Mouse (Mus musculus): ENCODE results near the gene Scp2. TPM values are rescaled to one million over a fixed set of nuclear protein-coding genes. Genes with fewer than 3 reads are reported as not detected.
"Not testable (repeated sequence)": the region's sequence is repeated elsewhere in the genome, so short reads cannot be mapped to it uniquely, and the experiment has no call there.

The Scp2 gene
- total and polyA plus RNA-seq, 3 experiments = 56.2 to 260 (median 106) TPM

GRCm38 (mm10) chr4:108163291-108163690, 18.5 kb upstream of the Scp2 start:
- Histone ChIP-seq H3K9me3 (replicated peaks) (no peaks in the 10 kb centered on the region), H3K4me1 (ENCODE audit: insufficient read depth, low read depth, low read length) (no peaks in the 10 kb centered on the region), H3K27me3 (ENCODE audit: insufficient read depth, low read length) (peaks cover 9% of the 10 kb centered on the region; the same call in 1 of the 2 replicates), H3K4me3 (ENCODE audit: low read depth, low read length) (no peak overlapping the region), H3K36me3 (replicated peaks) (no peaks in the 10 kb centered on the region)
- ATAC-seq (ENCODE audit: extremely low read depth, insufficient number of reproducible peaks, low FRiP score, poor library complexity, severe bottlenecking) = no peak
- DNase-seq (ENCODE audit: low spot score) = no peak
- no peak for TF ChIP-seq GATA2 (IDR thresholded peaks at IDR 0.05; ENCODE audit: borderline replicate concordance, low read depth, low read length)
- no peak for TF ChIP-seq CTCF (IDR thresholded peaks at IDR 0.05; ENCODE audit: low read depth, low read length)
- TF ChIP-seq POLR2AphosphoS5 (IDR thresholded peaks at IDR 0.05; ENCODE audit: insufficient replicate concordance, low read depth, low read length) = no peak
- TF ChIP-seq TAL1 (conservative IDR thresholded peaks at IDR 0.05; ENCODE audit: low read depth, low read length) = no peak
- no peak for TF ChIP-seq GATA1 (IDR thresholded peaks at IDR 0.05; ENCODE audit: borderline replicate concordance, low read length)

- H3K9me3 ChIP-seq (replicated peaks) = no peaks in the 10 kb centered on the region
- no peaks in the 10 kb centered on the region for H3K4me1 ChIP-seq (ENCODE audit: insufficient read depth, low read depth, low read length)
- TF ChIP-seq TAL1 (conservative IDR thresholded peaks at IDR 0.05; ENCODE audit: low read depth, low read length) = no peak
- TF ChIP-seq CTCF (IDR thresholded peaks at IDR 0.05; ENCODE audit: low read depth, low read length) = no peak
- TF ChIP-seq GATA1 (IDR thresholded peaks at IDR 0.05; ENCODE audit: borderline replicate concordance, low read length) = no peak
- TF ChIP-seq POLR2AphosphoS5 (IDR thresholded peaks at IDR 0.05; ENCODE audit: insufficient replicate concordance, low read depth, low read length) = no peak
- no peak for TF ChIP-seq GATA2 (IDR thresholded peaks at IDR 0.05; ENCODE audit: borderline replicate concordance, low read depth, low read length)
- H3K4me3 ChIP-seq (ENCODE audit: low read depth, low read length) = no peak overlapping the region
- peaks cover 6% of the 10 kb centered on the region; the same call in 1 of the 2 replicates for H3K27me3 ChIP-seq (ENCODE audit: insufficient read depth, low read length)
- DNase-seq (ENCODE audit: low spot score) (no peak), ATAC-seq (ENCODE audit: extremely low read depth, insufficient number of reproducible peaks, low FRiP score, poor library complexity, severe bottlenecking) (no peak)
- H3K36me3 ChIP-seq (replicated peaks) = no peaks in the 10 kb centered on the region
Observed at GRCm38 (mm10) chr4:108161936-108162335, 17.1 kb upstream of the Scp2 start.

- H3K36me3 ChIP-seq (replicated peaks); H3K9me3 ChIP-seq (replicated peaks); H3K4me1 ChIP-seq (ENCODE audit: insufficient read depth, low read depth, low read length); H3K27me3 ChIP-seq (ENCODE audit: insufficient read depth, low read length); DNase-seq (ENCODE audit: low spot score); H3K4me3 ChIP-seq (ENCODE audit: low read depth, low read length); ATAC-seq (ENCODE audit: extremely low read depth, insufficient number of reproducible peaks, low FRiP score, poor library complexity, severe bottlenecking): not testable (repeated sequence)
Observed at GRCm38 (mm10) chr4:108155141-108155540, 10.3 kb upstream of the Scp2 start.

GRCm38 (mm10) chr4:108145554-108145953, 756 bp upstream of the Scp2 start:
- H3K9me3 ChIP-seq (replicated peaks); H3K36me3 ChIP-seq (replicated peaks); DNase-seq (ENCODE audit: low spot score); H3K4me3 ChIP-seq (ENCODE audit: low read depth, low read length); H3K27me3 ChIP-seq (ENCODE audit: insufficient read depth, low read length); H3K4me1 ChIP-seq (ENCODE audit: insufficient read depth, low read depth, low read length); ATAC-seq (ENCODE audit: extremely low read depth, insufficient number of reproducible peaks, low FRiP score, poor library complexity, severe bottlenecking): not testable (repeated sequence)

- no peak for TF ChIP-seq POLR2AphosphoS5 (IDR thresholded peaks at IDR 0.05; ENCODE audit: insufficient replicate concordance, low read depth, low read length)
- TF ChIP-seq TAL1 (conservative IDR thresholded peaks at IDR 0.05; ENCODE audit: low read depth, low read length) = no peak
- TF ChIP-seq GATA1 (IDR thresholded peaks at IDR 0.05; ENCODE audit: borderline replicate concordance, low read length) = no peak
- TF ChIP-seq GATA2 (IDR thresholded peaks at IDR 0.05; ENCODE audit: borderline replicate concordance, low read depth, low read length) = no peak
- TF ChIP-seq CTCF (IDR thresholded peaks at IDR 0.05; ENCODE audit: low read depth, low read length) = no peak
- H3K4me1 ChIP-seq (ENCODE audit: insufficient read depth, low read depth, low read length) = no peaks in the 10 kb centered on the region
- H3K9me3 ChIP-seq (replicated peaks) = peaks cover 5% of the 10 kb centered on the region
- DNase-seq (ENCODE audit: low spot score) = no peak
- H3K36me3 ChIP-seq (replicated peaks) = no peaks in the 10 kb centered on the region
- H3K4me3 ChIP-seq (ENCODE audit: low read depth, low read length) = no peak overlapping the region
- H3K27me3 ChIP-seq (ENCODE audit: insufficient read depth, low read length) = peaks cover 10% of the 10 kb centered on the region; the same call in 1 of the 2 replicates
- ATAC-seq (ENCODE audit: extremely low read depth, insufficient number of reproducible peaks, low FRiP score, poor library complexity, severe bottlenecking) = no peak
Observed at GRCm38 (mm10) chr4:108143778-108144177, 1.0 kb downstream of the Scp2 start.

- H3K9me3 ChIP-seq (replicated peaks); ATAC-seq (ENCODE audit: extremely low read depth, insufficient number of reproducible peaks, low FRiP score, poor library complexity, severe bottlenecking); H3K36me3 ChIP-seq (replicated peaks); H3K4me1 ChIP-seq (ENCODE audit: insufficient read depth, low read depth, low read length); DNase-seq (ENCODE audit: low spot score); H3K4me3 ChIP-seq (ENCODE audit: low read depth, low read length); H3K27me3 ChIP-seq (ENCODE audit: insufficient read depth, low read length): not testable (repeated sequence)
Observed at GRCm38 (mm10) chr4:108143178-108143577, 1.6 kb downstream of the Scp2 start.

GRCm38 (mm10) chr4:108136938-108137337, 7.9 kb downstream of the Scp2 start:
- H3K4me1 ChIP-seq (ENCODE audit: insufficient read depth, low read depth, low read length) = no peaks in the 10 kb centered on the region
- no peak for TF ChIP-seq GATA1 (IDR thresholded peaks at IDR 0.05; ENCODE audit: borderline replicate concordance, low read length)
- TF ChIP-seq CTCF (IDR thresholded peaks at IDR 0.05; ENCODE audit: low read depth, low read length) = no peak
- no peak for TF ChIP-seq POLR2AphosphoS5 (IDR thresholded peaks at IDR 0.05; ENCODE audit: insufficient replicate concordance, low read depth, low read length)
- no peak for TF ChIP-seq TAL1 (conservative IDR thresholded peaks at IDR 0.05; ENCODE audit: low read depth, low read length)
- no peak for TF ChIP-seq GATA2 (IDR thresholded peaks at IDR 0.05; ENCODE audit: borderline replicate concordance, low read depth, low read length)
- no peak for ATAC-seq (ENCODE audit: extremely low read depth, insufficient number of reproducible peaks, low FRiP score, poor library complexity, severe bottlenecking)

More at GRCm38 (mm10) chr4:108136938-108137337, 7.9 kb downstream of the Scp2 start:
- DNase-seq (ENCODE audit: low spot score) = no peak
- peaks cover 3% of the 10 kb centered on the region; the same call in 1 of the 2 replicates for H3K27me3 ChIP-seq (ENCODE audit: insufficient read depth, low read length)
- H3K4me3 ChIP-seq (ENCODE audit: low read depth, low read length) = no peak overlapping the region
- no peaks in the 10 kb centered on the region for H3K36me3 ChIP-seq (replicated peaks)
- H3K9me3 ChIP-seq (replicated peaks) = no peaks in the 10 kb centered on the region

Data from G1E (cell line).